Comparison of ENCODE assay signal across 8 mouse cellular contexts in genomic region chr4:99660981-99661380, GRCm38 (mm10). TPM values are rescaled to one million over a fixed set of nuclear protein-coding genes. Genes with fewer than 3 reads are reported as not detected.
DNase-seq lines count a peak whose midpoint lies in the region; ATAC-seq lines count a peak whose summit lies in the region.

No protein-coding gene starts in this region.

- peaks cover 100% of the 10 kb centered on the region for H3K27me3 ChIP-seq in forebrain, embryonic 10.5 days (ENCODE audit: poor library complexity, severe bottlenecking)
- peaks cover 68% of the 10 kb centered on the region for H3K27me3 ChIP-seq in hindbrain, embryonic 15.5 days
- peaks cover 97% of the 10 kb centered on the region for H3K27me3 ChIP-seq in liver, embryonic 12.5 days (replicated peaks)

- WGBS in forebrain, embryonic 10.5 days, result 2% methylated on average over 11 of the region's 11 CpGs
- 0% methylated on average over 11 of the region's 11 CpGs for WGBS in hindbrain, embryonic 15.5 days
- 1% methylated on average over 11 of the region's 11 CpGs for WGBS in liver, embryonic 12.5 days (ENCODE audit: insufficient replicate concordance)

- no peak overlapping the region for H3K27ac ChIP-seq in forebrain, embryonic 10.5 days
- H3K27ac ChIP-seq in hindbrain, embryonic 15.5 days (replicated peaks), result no peak overlapping the region
- H3K27ac ChIP-seq in liver, embryonic 12.5 days, result no peak overlapping the region

- no peak overlapping the region for H3K4me3 ChIP-seq in forebrain, embryonic 10.5 days
- H3K4me3 ChIP-seq in hindbrain, embryonic 15.5 days, result no peak overlapping the region
- H3K4me3 ChIP-seq in liver, embryonic 12.5 days, result no peak overlapping the region

- peaks cover 29% of the 10 kb centered on the region for H3K4me1 ChIP-seq in forebrain, embryonic 10.5 days
- H3K4me1 ChIP-seq in hindbrain, embryonic 15.5 days (replicated peaks), result peaks cover 20% of the 10 kb centered on the region
- H3K4me1 ChIP-seq in liver, embryonic 12.5 days, result peaks cover 15% of the 10 kb centered on the region

- H3K9me3 ChIP-seq in forebrain, embryonic 10.5 days, result no peaks in the 10 kb centered on the region
- H3K9me3 ChIP-seq in hindbrain, embryonic 15.5 days, result no peaks in the 10 kb centered on the region
- H3K9me3 ChIP-seq in liver, embryonic 12.5 days (replicated peaks), result no peaks in the 10 kb centered on the region

- no peaks in the 10 kb centered on the region for H3K36me3 ChIP-seq in forebrain, embryonic 10.5 days (replicated peaks)
- H3K36me3 ChIP-seq in hindbrain, embryonic 15.5 days, result no peaks in the 10 kb centered on the region
- no peaks in the 10 kb centered on the region for H3K36me3 ChIP-seq in liver, embryonic 12.5 days

- H3K4me2 ChIP-seq in hindbrain, embryonic 15.5 days, result peak overlapping the region; percentile 32; the same call in 1 of the 2 replicates
- H3K4me2 ChIP-seq in liver, embryonic 12.5 days, result 0 out of 2 replicates have a peak overlapping the region, but pooled peaks have one; percentile 25

- DNase-seq in ovary, postnatal 14 days (ENCODE audit: low spot score), result peak; percentile 57
- DNase-seq in ovary, postnatal 10 days (ENCODE audit: low spot score), result no peak
- peak; percentile 58 for DNase-seq in adrenal gland, postnatal 25 days
- DNase-seq in forebrain, embryonic 10.5 days (ENCODE audit: extremely low spot score, low spot score), result peak; percentile 83
- DNase-seq in retina, embryonic 14.5 days (ENCODE audit: low spot score), result peak; percentile 93

- ATAC-seq in hindbrain, embryonic 15.5 days (ENCODE audit: low FRiP score, low read depth), result no peak
- no peak for ATAC-seq in liver, embryonic 12.5 days
- no peak for ATAC-seq in erythroid progenitor cell, adult 5-6 weeks (replicated peaks; ENCODE audit: low FRiP score, poor library complexity, severe bottlenecking)

- H3K9ac ChIP-seq in hindbrain, embryonic 15.5 days, result no peak overlapping the region
- no peak overlapping the region for H3K9ac ChIP-seq in liver, embryonic 12.5 days

RNA-seq across cellular contexts. Expression of gene Foxd3, which starts 4.9 kb away (rescaled TPM):
- total RNA-seq in adrenal gland, postnatal 25 days (2021), result 0.49 and 1.0 TPM in 2 replicates
- polyA plus RNA-seq in forebrain, embryonic 10.5 days (2016; fragmentation: Nextera tagmentation; extraction: Ambion mirVana), result 0.07 and 0.11 TPM in 2 replicates
- 1.8 and 2.1 TPM in 2 replicates for polyA plus RNA-seq in hindbrain, embryonic 15.5 days (2015; fragmentation: Nextera tagmentation; extraction: Ambion mirVana)
- polyA plus RNA-seq in liver, embryonic 12.5 days (2016; fragmentation: Nextera tagmentation; extraction: Ambion mirVana), result 0.10 TPM in 1 of 2 replicates, not detected in the other
- total RNA-seq in erythroid progenitor cell, adult 5-6 weeks (2015; ENCODE audit: low replicate concordance), result not detected in 2 replicates
- total RNA-seq in erythroid progenitor cell, adult 5-6 weeks (2017; ENCODE audit: low replicate concordance), result not detected in 2 replicates

RNA-seq across cellular contexts. Expression of gene Alg6, which starts 54.5 kb away (rescaled TPM):
- 10.5 and 13.9 TPM in 2 replicates for total RNA-seq in adrenal gland, postnatal 25 days (2021)
- 20.0 and 20.5 TPM in 2 replicates for polyA plus RNA-seq in forebrain, embryonic 10.5 days (2016; fragmentation: Nextera tagmentation; extraction: Ambion mirVana)
- 11.1 and 13.9 TPM in 2 replicates for polyA plus RNA-seq in hindbrain, embryonic 15.5 days (2015; fragmentation: Nextera tagmentation; extraction: Ambion mirVana)
- 19.5 and 20.7 TPM in 2 replicates for polyA plus RNA-seq in liver, embryonic 12.5 days (2016; fragmentation: Nextera tagmentation; extraction: Ambion mirVana)
- 12.6 and 18.0 TPM in 2 replicates for total RNA-seq in erythroid progenitor cell, adult 5-6 weeks (2015; ENCODE audit: low replicate concordance)
- 14.2 and 27.9 TPM in 2 replicates for total RNA-seq in erythroid progenitor cell, adult 5-6 weeks (2017; ENCODE audit: low replicate concordance)
